Mouse (Mus musculus): ENCODE data around the gene 1700029J07Rik. TPM values are rescaled to one million over a fixed set of nuclear protein-coding genes. Genes with fewer than 3 reads are reported as not detected.

1700029J07Rik gene
- polyA plus RNA-seq, 1 experiment = 2.6 TPM

DNA sequence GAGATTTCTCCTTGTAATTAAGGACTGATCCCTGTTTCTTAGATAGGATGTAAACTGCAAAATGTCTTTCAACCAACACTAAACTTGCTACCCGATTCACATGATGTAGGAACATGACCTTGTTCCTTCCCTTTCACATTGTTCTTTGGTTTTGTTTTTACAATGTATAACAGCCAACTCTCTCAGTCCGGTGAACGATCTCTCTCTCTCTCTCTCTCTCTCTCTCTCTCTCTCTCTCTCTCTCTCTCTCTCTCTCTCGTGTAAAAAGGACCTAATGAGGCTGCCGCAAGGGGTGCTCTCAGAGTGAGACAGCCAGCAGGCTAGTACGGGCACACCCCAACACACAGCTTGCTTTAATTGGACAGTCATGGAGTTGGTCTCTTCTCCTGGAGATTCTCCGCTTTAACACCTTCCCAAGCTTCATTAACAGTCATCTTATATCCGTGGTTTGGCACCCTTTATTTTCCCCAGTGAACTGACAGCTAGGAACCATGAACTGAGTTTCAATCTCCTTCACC, 1.0 kb downstream of the 1700029J07Rik start:
- Histone ChIP-seq H3K27ac (ENCODE audit: insufficient read depth, low read length) (no peak overlapping the region), H3K4me3 (ENCODE audit: insufficient read depth, low read length) (no peak overlapping the region), H3K4me1 (ENCODE audit: control insufficient read depth, insufficient read depth, low read length) (peaks cover 6% of the 10 kb centered on the region; the same call in 1 of the 2 replicates)
- TF ChIP-seq CTCF (IDR thresholded peaks at IDR 0.05; ENCODE audit: borderline replicate concordance, insufficient read depth, low read length) = no peak
- no peak for TF ChIP-seq POLR2A (IDR thresholded peaks at IDR 0.05; ENCODE audit: low read depth, low read length)

DNA sequence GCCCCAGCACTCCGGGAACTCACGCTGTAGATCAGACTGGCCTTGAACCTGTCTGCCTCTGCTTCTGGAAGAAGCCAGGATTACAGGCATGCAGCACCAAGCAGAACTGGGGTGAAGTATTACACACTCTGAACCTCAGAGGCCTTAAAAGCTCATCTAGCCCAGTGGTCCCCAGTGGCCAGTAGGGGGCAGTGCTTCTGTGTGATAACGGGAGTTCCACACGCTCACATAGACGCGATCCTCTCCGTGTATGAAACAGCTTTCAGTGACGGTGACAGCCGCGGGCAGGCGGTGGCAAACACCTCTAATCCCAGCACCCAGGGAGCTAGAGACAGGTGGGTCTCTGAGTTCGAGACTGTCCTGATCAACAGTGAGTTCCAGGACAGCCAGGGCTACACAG, 4.2 kb downstream of the 1700029J07Rik start:
- TF ChIP-seq POLR2A (IDR thresholded peaks at IDR 0.05; ENCODE audit: low read depth, low read length) (no peak), CTCF (IDR thresholded peaks at IDR 0.05; ENCODE audit: borderline replicate concordance, insufficient read depth, low read length) (no peak)
- no peak overlapping the region for H3K4me3 ChIP-seq (ENCODE audit: insufficient read depth, low read length)
- no peak overlapping the region for H3K27ac ChIP-seq (ENCODE audit: insufficient read depth, low read length)
- H3K4me1 ChIP-seq (ENCODE audit: control insufficient read depth, insufficient read depth, low read length) = 0 out of 2 replicates have a peak, but pooled peaks cover 3% of the 10 kb centered on the region

DNA sequence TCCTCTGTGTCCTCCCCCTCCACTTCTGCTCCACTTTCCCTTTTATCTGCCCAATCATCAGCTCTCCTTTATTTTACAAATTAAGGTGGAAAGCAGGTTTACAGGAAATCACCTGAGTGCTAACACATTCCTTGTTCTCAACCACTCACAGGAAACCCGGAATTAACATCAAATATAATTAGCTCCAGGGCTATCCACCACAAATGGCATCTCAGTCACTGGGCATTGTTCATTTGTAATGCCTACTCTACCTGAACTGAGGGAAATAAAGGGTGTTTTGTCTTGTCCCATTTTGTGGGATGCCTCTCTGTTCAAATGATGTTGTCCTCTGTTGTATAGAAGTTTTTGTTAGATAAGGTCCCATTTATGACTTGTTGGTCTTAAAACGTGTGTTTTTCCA, 24.4 kb downstream of the 1700029J07Rik start:
- no peak for TF ChIP-seq POLR2A (IDR thresholded peaks at IDR 0.05; ENCODE audit: low read depth, low read length)
- TF ChIP-seq CTCF (IDR thresholded peaks at IDR 0.05; ENCODE audit: borderline replicate concordance, insufficient read depth, low read length) = no peak
- H3K4me1 ChIP-seq (ENCODE audit: control insufficient read depth, insufficient read depth, low read length) = no peaks in the 10 kb centered on the region
- no peak overlapping the region for H3K27ac ChIP-seq (ENCODE audit: insufficient read depth, low read length)
- no peak overlapping the region for H3K4me3 ChIP-seq (ENCODE audit: insufficient read depth, low read length)

DNA sequence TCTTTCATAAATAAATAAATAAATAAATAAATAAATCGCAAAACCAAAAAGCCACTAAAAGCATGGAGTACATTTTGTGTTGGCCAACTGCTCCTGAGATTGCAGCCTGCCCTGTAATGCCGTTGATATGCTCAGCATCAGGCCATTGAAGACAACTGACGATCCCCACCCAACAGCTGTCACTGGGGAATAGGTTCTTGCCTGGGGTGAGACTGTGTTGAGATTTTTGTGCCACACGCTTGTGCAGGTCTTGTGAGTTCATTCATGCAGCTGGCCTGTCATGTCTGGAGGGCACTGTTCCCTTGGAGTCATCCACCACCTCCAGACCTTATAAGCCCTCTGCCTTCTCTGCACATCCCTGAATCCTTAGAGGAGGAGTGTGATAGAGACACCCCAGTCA, 28.8 kb downstream of the 1700029J07Rik start:
- H3K27ac ChIP-seq (ENCODE audit: insufficient read depth, low read length) = no peak overlapping the region
- TF ChIP-seq CTCF (IDR thresholded peaks at IDR 0.05; ENCODE audit: borderline replicate concordance, insufficient read depth, low read length) = no peak
- no peak for TF ChIP-seq POLR2A (IDR thresholded peaks at IDR 0.05; ENCODE audit: low read depth, low read length)
- no peaks in the 10 kb centered on the region for H3K4me1 ChIP-seq (ENCODE audit: control insufficient read depth, insufficient read depth, low read length)
- no peak overlapping the region for H3K4me3 ChIP-seq (ENCODE audit: insufficient read depth, low read length)

DNA sequence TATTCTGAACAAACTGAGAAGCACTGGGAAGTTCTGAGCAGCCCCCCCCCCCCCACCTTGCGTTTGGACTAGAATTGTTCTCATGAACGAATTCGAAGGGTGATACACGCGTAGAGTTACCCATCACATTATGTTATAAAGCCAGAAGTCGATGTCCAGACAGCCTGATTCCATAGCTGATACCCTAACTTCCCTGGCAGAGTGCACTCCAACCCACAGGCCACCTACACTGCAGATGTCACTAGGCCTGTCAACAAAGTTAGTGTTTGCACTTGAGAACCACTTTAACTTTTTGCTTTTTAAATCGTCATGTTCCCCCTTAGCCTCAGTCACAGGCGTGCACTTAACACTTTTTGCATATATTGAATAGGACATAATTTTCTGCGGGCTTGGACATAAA, 38.1 kb downstream of the 1700029J07Rik start:
- H3K4me3 ChIP-seq (ENCODE audit: insufficient read depth, low read length) = no peak overlapping the region
- H3K4me1 ChIP-seq (ENCODE audit: control insufficient read depth, insufficient read depth, low read length) = no peaks in the 10 kb centered on the region
- H3K27ac ChIP-seq (ENCODE audit: insufficient read depth, low read length) = no peak overlapping the region
- TF ChIP-seq CTCF (IDR thresholded peaks at IDR 0.05; ENCODE audit: borderline replicate concordance, insufficient read depth, low read length) = no peak
- TF ChIP-seq POLR2A (IDR thresholded peaks at IDR 0.05; ENCODE audit: low read depth, low read length) = no peak

DNA sequence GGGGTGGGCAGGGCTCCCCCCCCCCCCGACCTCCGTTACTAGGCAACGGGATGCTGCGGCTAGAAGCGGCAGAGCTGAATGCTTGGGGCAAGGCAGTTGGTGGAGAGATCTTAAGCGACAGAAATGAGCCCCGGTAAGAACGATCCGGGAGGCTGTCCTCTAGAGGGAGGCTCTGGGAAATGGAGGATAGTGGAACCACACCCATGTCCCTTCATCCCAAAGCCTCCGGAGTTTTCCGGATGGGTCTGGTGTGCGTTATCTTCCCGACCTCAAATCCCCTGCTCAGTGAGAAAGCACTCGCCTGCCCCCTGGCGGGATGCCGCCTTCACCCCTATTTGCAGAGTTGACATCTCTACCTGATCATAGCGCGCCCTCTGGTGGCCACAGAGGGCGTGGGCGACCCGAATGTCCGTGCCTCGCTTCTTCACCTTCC, 40.5 kb downstream of the 1700029J07Rik start, which contains the start of gene Ccdc110:
TSS of gene Ccdc110 (plus strand) at position 38 of the 433 bp plus-strand sequence.
- peak; percentile 100 for TF ChIP-seq CTCF (IDR thresholded peaks at IDR 0.05; ENCODE audit: borderline replicate concordance, insufficient read depth, low read length)
- TF ChIP-seq POLR2A (IDR thresholded peaks at IDR 0.05; ENCODE audit: low read depth, low read length) = no peak
- Histone ChIP-seq H3K4me1 (ENCODE audit: control insufficient read depth, insufficient read depth, low read length) (no peaks in the 10 kb centered on the region), H3K27ac (ENCODE audit: insufficient read depth, low read length) (no peak within 1 kb of the TSS), H3K4me3 (ENCODE audit: insufficient read depth, low read length) (peak within 1 kb of the TSS; percentile 26)

DNA sequence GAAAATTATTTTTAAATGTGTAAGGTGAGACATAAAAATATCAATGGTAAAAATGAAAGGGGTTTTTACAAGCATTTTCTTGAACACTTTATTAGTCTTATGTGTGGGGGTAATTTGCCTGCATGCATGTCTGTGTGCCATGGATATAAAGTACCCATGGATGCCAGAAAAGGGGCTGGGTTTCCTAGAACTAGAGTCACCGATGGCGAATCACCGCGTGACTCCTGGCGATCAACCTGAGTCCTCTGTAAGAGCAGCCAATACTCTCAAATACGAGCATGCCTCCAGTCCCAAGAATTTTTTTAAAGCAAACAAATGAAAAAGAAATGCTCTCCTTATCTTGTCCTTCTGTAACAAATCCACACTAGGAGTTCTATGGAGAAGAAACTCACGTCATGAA, 52.9 kb downstream of the 1700029J07Rik start:
- H3K4me1 ChIP-seq (ENCODE audit: control insufficient read depth, insufficient read depth, low read length) = no peaks in the 10 kb centered on the region
- no peak overlapping the region for H3K4me3 ChIP-seq (ENCODE audit: insufficient read depth, low read length)
- no peak for TF ChIP-seq POLR2A (IDR thresholded peaks at IDR 0.05; ENCODE audit: low read depth, low read length)
- no peak for TF ChIP-seq CTCF (IDR thresholded peaks at IDR 0.05; ENCODE audit: borderline replicate concordance, insufficient read depth, low read length)
- H3K27ac ChIP-seq (ENCODE audit: insufficient read depth, low read length) = no peak overlapping the region

DNA sequence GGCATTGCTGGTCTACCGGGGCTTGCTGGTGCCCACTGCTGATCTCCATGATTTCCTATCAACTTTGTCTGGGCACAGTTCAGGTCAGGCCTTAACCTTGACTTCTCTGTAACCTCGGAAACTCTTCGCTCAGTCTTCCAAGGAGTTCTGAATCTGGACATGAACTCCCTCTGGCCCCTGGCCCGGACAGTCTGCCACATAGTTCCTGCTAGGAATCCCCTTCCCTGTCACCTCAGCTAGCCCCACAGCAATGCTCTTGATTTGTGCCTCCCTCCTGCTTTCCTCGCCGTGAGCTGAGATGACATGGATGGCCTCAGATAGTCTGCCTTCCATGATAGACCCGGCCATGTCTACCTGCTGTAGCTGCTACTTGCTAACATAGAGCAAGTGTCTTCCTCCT, 54.7 kb downstream of the 1700029J07Rik start:
- TF ChIP-seq CTCF (IDR thresholded peaks at IDR 0.05; ENCODE audit: borderline replicate concordance, insufficient read depth, low read length) (no peak), POLR2A (IDR thresholded peaks at IDR 0.05; ENCODE audit: low read depth, low read length) (no peak)
- no peaks in the 10 kb centered on the region for H3K4me1 ChIP-seq (ENCODE audit: control insufficient read depth, insufficient read depth, low read length)
- H3K4me3 ChIP-seq (ENCODE audit: insufficient read depth, low read length) = no peak overlapping the region
- no peak overlapping the region for H3K27ac ChIP-seq (ENCODE audit: insufficient read depth, low read length)

DNA sequence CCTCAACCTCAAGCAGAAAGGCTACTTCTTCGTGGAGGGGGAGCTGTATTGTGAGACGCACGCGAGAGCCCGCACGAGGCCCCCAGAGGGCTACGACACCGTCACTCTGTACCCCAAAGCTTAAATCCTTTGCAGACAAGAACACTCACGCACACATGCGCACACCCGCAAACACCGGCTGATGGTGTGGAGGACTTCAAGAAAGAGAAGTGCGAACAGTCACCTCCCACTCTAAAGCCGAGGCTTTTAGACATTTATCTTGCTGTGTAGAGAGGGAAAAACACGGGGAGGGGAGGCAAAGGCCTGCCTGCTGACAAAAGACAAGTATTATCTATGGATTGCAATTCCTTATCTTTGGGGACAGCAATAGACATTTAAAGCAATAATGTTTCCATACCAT, 56.2 kb downstream of the 1700029J07Rik start:
- Histone ChIP-seq H3K4me1 (ENCODE audit: control insufficient read depth, insufficient read depth, low read length) (no peaks in the 10 kb centered on the region), H3K4me3 (ENCODE audit: insufficient read depth, low read length) (no peak overlapping the region)
- no peak for TF ChIP-seq CTCF (IDR thresholded peaks at IDR 0.05; ENCODE audit: borderline replicate concordance, insufficient read depth, low read length)
- TF ChIP-seq POLR2A (IDR thresholded peaks at IDR 0.05; ENCODE audit: low read depth, low read length) = no peak

DNA sequence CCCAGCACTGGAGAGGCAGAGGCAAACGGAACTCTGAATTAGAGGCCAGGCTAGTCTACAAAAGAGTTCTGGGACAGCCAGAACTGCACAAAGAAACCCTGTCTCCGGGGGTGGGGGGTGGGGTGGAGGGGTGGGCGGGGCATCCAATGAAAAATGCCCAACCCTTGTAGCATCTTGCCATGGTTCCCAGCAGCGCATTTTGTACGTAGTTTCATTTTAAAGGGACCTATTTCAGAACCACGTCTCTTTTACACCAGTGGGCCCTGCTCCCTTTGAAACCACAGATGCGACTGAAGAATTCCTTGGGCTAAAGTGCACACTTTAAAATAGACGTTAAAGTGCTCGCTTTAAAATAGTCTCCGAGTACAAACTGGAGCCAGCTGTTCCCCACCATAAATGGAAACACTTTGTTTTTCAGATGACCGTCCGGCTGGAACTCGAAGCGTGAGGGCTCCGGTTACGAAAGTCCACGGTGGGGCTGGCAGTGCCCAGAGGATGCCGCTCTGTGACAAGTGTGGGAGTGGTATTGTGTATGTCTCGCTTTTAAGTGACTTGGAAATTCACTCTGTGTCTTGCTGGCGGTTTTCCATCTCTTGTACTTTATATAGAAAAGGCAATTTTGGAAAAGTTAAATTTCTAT, 57.9 kb downstream of the 1700029J07Rik start:
- Histone ChIP-seq H3K4me3 (ENCODE audit: insufficient read depth, low read length) (peak overlapping the region; percentile 11; the same call in 1 of the 2 replicates), H3K27ac (ENCODE audit: insufficient read depth, low read length) (no peak overlapping the region)
- TF ChIP-seq POLR2A (IDR thresholded peaks at IDR 0.05; ENCODE audit: low read depth, low read length) = no peak
- no peak for TF ChIP-seq CTCF (IDR thresholded peaks at IDR 0.05; ENCODE audit: borderline replicate concordance, insufficient read depth, low read length)

More for the DNA sequence above, 56.2 kb downstream of the 1700029J07Rik start:
- no peak overlapping the region for H3K27ac ChIP-seq (ENCODE audit: insufficient read depth, low read length)

More for the DNA sequence above, 57.9 kb downstream of the 1700029J07Rik start:
- no peaks in the 10 kb centered on the region for H3K4me1 ChIP-seq (ENCODE audit: control insufficient read depth, insufficient read depth, low read length)

Measured in embryonic fibroblast, embryonic 13.5 days (primary cell).